Mouse (Mus musculus) neural tube, embryonic 14.5 days (tissue): ENCODE measurements around the gene Kxd1. TPM values are rescaled to one million over a fixed set of nuclear protein-coding genes. Genes with fewer than 3 reads are reported as not detected.

Source experiments
- ATAC-seq: fragments of 200-750 bp; cut with Nextera tagmentation; 2 replicates; pipeline ENCODE4 v1.8.0; 2017; ENCODE audit warnings: low read depth, mild to moderate bottlenecking, moderate TSS enrichment, moderate library complexity
- H3K27ac ChIP-seq: fragments of 300-500 bp; sonication (generic); 2 replicates; pipeline ENCODE4 v1.5.1; 2014; ENCODE audit warnings: low read depth, mild to moderate bottlenecking, control low read depth, low read length, moderate library complexity, mixed read lengths
- H3K27me3 ChIP-seq: fragments of 300-500 bp; sonication (generic); 2 replicates; pipeline ENCODE4 v1.6.1; 2014; ENCODE audit warnings: low read length; ENCODE audit not compliant: control insufficient read depth, insufficient read depth
- H3K36me3 ChIP-seq: fragments of 300-500 bp; sonication (generic); 2 replicates; pipeline ENCODE4 v1.6.1; 2014; ENCODE audit warnings: low read length, mixed read lengths; ENCODE audit not compliant: control insufficient read depth, insufficient read depth
- H3K4me1 ChIP-seq: fragments of 300-500 bp; sonication (generic); 2 replicates; pipeline ENCODE4 v1.6.1; 2014; ENCODE audit warnings: low read length; ENCODE audit not compliant: control insufficient read depth, insufficient read depth
- H3K4me2 ChIP-seq: fragments of 300-500 bp; sonication (generic); 2 replicates; pipeline ENCODE4 v1.6.1; 2014; ENCODE audit warnings: mild to moderate bottlenecking, low read depth, low read length, control low read depth
- H3K4me3 ChIP-seq: fragments of 300-500 bp; sonication (generic); 2 replicates; pipeline ENCODE4 v1.5.1; 2014; ENCODE audit warnings: low read depth, low read length, control low read depth, mixed read lengths
- H3K9ac ChIP-seq: fragments of 300-500 bp; sonication (generic); replicated peaks from 2 replicates; pipeline ENCODE4 v1.6.1; 2014; ENCODE audit warnings: low read depth, mild to moderate bottlenecking, control low read depth, low read length, mixed read lengths
- H3K9me3 ChIP-seq: fragments of 300-500 bp; sonication (generic); 2 replicates; pipeline ENCODE4 v1.6.1; 2016; ENCODE audit warnings: low read length; ENCODE audit not compliant: control insufficient read depth
- WGBS: fragments of 180-500 bp; shearing (Covaris S2); extraction: QIAGEN DNeasy Blood & Tissue Kit; methylation state at CpG from one replicate; pipeline ENCODE4 v1.1.7; 2014; 5-methylcytosine and 5-hydroxymethylcytosine counted together
- polyA plus RNA-seq: library from polyadenylated mRNA; unstranded; fragments of >200 nt; fragmentation: Nextera tagmentation; extraction: Ambion mirVana; gene quantifications from 2 replicates; pipeline ENCODE4 v1.2.1, GENCODE M21; 2014

Kxd1 gene
- polyA plus RNA-seq, 1 experiment from 2014 or later: 51.9 TPM

DNA sequence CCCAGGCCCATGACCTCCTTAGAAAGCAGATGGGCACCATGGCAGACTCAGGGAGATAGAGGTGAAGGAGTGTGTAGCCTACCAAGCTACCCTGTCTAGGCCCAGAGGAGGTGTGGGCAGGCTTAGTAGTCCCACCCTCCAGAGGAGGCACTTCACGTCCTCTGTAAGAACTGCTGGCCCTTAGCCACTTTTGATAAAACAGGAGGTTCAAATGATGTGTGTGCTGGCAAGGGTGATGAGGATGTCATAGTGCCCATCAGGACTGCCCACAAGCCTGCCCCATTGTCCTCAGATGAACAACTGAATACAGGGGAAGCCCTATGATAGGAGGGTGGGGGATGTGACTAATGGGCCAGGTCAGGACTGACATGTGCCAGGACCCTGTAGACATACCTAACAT, 25.1 kb upstream of the Kxd1 start:
- Histone ChIP-seq H3K9ac (no peak overlapping the region), H3K27ac (no peak overlapping the region), H3K4me3 (no peak overlapping the region), H3K9me3 (no peaks in the 10 kb centered on the region), H3K4me2 (no peak overlapping the region), H3K27me3 (no peaks in the 10 kb centered on the region), H3K4me1 (peaks cover 9% of the 10 kb centered on the region; the same call in 1 of the 2 replicates), H3K36me3 (no peaks in the 10 kb centered on the region)
- ATAC-seq: no peak; the same call in 1 of the 2 replicates
- WGBS: 59% methylated on average over 1 of the region's 1 CpGs

DNA sequence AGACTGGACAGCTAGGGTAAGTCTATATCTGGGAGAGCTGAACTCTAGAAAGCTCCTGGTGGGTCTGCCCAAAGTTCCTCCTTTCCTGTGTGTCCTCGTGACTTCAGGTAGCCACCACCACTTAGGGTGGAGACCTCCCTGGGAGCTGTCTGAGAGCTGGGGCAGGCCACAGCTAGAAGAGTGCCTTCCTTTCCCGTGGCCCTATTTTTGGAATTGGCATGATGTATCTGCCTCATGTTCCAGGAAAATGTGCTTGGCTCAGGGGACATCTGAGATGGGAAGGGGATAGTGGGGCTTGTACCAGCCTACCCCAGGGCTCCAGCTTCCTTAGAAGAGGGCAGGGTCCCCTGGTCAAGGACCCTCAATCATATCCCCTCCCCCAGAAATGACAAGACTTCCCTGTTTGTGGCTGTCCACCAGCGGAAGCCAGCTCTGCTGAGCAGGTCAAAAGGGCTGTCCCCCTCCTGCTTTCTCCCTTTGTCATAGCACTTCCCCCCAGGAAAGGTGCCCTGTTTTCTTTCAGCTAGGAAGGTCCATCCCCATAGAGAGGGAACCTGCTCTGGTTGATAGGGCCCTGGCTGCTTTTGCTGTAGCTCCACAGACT, 23.9 kb upstream of the Kxd1 start:
- H3K27me3 ChIP-seq: no peaks in the 10 kb centered on the region
- no peak overlapping the region for H3K27ac ChIP-seq
- H3K9me3 ChIP-seq: no peaks in the 10 kb centered on the region
- no peak for ATAC-seq
- no peak overlapping the region for H3K9ac ChIP-seq
- H3K4me2 ChIP-seq: no peak overlapping the region
- no peaks in the 10 kb centered on the region for H3K36me3 ChIP-seq
- 82% methylated on average over 3 of the region's 3 CpGs for WGBS
- H3K4me1 ChIP-seq: peaks cover 9% of the 10 kb centered on the region; the same call in 1 of the 2 replicates
- no peak overlapping the region for H3K4me3 ChIP-seq

DNA sequence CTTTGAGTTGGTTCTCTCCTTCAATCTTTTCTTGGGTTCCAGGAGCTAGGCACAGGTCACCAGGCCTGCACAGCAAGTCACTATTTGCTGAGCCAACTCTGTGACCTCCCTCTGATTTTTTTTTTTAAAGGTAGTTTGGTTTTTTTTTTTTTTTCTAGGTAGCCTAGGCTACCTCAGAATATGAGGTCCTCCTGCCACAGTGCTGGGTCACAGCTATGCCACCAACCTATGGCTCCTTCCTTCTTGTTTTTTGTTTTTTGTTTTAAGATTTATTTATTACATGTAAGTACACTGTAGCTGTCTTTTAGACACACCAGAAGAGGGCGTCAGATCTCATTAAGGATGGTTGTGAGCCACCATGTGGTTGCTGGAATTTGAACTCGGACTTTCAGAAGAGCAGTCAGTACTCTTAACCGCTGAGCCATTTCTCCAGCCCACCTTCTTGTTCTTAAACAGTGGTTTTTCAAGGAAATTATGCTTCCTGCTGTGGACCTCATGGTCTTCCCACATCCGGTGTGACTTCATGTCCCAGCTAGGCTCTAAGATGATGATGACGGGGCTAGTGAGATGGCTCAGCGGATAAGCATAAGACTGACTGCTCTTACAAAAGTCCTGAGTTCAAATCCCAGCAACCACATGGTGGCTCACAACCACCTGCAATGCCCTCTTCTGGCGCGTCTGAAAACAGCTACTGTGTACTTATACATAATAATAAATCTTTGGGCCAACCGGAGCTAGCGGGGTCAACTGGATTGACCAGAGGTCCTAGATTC, 21.8 kb upstream of the Kxd1 start:
- ATAC-seq: no peak
- H3K9ac ChIP-seq: no peak overlapping the region
- no peaks in the 10 kb centered on the region for H3K9me3 ChIP-seq
- H3K27ac ChIP-seq: no peak overlapping the region
- no peak overlapping the region for H3K4me3 ChIP-seq
- no peaks in the 10 kb centered on the region for H3K27me3 ChIP-seq
- 93% methylated on average over 10 of the region's 10 CpGs for WGBS
- H3K4me2 ChIP-seq: no peak overlapping the region
- H3K4me1 ChIP-seq: peaks cover 9% of the 10 kb centered on the region; the same call in 1 of the 2 replicates
- no peaks in the 10 kb centered on the region for H3K36me3 ChIP-seq

DNA sequence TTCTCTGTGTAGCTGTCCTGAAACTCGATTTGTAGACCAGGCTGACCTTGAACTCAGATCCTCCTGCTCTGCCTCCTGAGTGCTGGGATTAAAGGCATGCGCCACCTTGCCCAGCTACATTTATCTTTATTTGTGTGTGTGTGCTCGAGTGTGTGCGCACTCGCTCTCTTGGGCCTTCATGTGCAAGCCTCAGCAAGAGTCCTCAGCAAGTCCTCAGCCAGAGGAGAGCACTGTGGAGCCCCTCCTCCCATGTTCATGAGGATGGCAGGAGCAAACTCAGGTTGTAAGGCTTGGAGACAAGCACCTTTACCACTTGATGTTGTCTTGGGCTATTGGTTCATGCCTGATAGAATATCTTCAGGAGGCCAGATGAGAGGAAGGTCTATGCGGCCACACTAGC, 20.0 kb upstream of the Kxd1 start:
- ATAC-seq: no peak
- 93% methylated on average over 6 of the region's 6 CpGs for WGBS
- no peaks in the 10 kb centered on the region for H3K36me3 ChIP-seq
- H3K9me3 ChIP-seq: no peaks in the 10 kb centered on the region
- no peak overlapping the region for H3K9ac ChIP-seq
- no peaks in the 10 kb centered on the region for H3K27me3 ChIP-seq
- H3K4me2 ChIP-seq: no peak overlapping the region
- no peak overlapping the region for H3K27ac ChIP-seq
- no peak overlapping the region for H3K4me3 ChIP-seq
- no peaks in the 10 kb centered on the region for H3K4me1 ChIP-seq

DNA sequence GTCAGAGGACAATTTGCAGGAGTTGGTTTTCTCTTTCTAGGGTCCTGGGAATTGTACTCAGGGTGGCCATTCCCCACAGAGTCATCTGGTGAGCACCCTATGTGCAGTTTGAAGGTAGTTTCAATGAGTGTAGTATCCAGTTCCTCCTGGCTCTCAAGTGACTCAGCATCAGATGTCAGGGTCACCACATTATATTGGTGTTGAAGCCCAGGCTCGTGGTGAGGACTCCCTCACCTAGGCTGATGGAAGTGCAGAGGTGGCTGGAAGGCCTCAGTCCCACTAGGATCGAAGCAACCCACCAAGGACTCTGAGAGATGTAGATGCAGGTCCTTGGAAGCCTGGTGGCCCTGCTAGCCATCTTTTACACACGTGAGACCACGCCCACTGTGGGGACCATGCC, 18.7 kb upstream of the Kxd1 start:
- Histone ChIP-seq H3K36me3 (no peaks in the 10 kb centered on the region), H3K9ac (no peak overlapping the region), H3K4me3 (no peak overlapping the region), H3K27ac (no peak overlapping the region), H3K27me3 (no peaks in the 10 kb centered on the region), H3K4me1 (peaks cover 2% of the 10 kb centered on the region; the same call in 1 of the 2 replicates), H3K4me2 (no peak overlapping the region), H3K9me3 (no peaks in the 10 kb centered on the region)
- ATAC-seq: no peak
- WGBS: 95% methylated on average over 4 of the region's 4 CpGs

DNA sequence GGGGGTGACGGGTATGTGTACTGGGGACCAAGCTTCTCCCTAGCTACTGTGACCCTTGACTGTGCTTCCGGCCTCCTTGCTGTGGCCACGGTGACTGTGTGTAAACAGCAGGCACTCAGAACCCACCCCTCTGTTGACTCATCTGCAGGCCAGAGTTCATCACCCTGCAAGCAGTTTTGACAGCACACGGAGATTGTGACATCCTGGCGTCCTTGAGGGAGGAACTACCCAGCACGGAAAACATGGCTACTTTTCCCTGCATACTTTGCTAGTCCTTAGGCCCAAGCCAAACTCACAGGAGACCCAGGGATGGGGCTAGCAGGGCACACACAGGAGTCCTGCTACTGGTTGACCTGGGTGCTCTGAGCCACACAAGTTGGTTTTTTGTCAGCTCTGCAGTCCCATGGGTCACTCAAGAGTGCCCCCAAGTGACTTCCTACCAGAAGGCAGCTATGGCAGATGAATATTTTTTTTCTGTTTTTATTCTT, 16.5 kb upstream of the Kxd1 start:
- no peak for ATAC-seq
- Histone ChIP-seq H3K9me3 (no peaks in the 10 kb centered on the region), H3K4me3 (no peak overlapping the region), H3K4me2 (no peak overlapping the region), H3K36me3 (no peaks in the 10 kb centered on the region), H3K9ac (no peak overlapping the region), H3K27ac (no peak overlapping the region), H3K27me3 (no peaks in the 10 kb centered on the region), H3K4me1 (peaks cover 16% of the 10 kb centered on the region)
- WGBS: 79% methylated on average over 6 of the region's 6 CpGs

DNA sequence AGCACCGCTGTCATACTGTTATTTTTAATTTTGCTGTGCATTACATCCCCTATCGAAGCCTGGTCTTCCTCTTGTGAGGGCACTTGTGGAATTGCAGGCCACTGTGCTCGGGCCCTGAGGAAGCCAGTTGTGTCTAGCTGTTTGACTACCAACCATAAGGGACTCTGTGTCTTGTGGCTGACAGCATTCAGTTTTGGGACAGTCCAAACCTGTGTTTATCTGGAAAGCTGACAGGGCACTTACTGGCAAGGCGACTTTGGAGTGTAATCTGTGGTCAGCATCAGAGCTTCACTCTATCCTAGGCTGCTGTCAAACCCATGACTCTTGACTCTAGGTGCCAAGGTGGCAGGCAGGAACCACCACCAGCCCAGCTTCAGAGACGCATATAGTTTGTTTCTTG, 13.3 kb upstream of the Kxd1 start:
- no peaks in the 10 kb centered on the region; the same call in 1 of the 2 replicates for H3K36me3 ChIP-seq
- H3K4me3 ChIP-seq: peak overlapping the region; percentile 69; the same call in 1 of the 2 replicates
- no peaks in the 10 kb centered on the region for H3K27me3 ChIP-seq
- no peak overlapping the region for H3K9ac ChIP-seq
- H3K27ac ChIP-seq: no peak overlapping the region
- peak overlapping the region; percentile 82 for H3K4me2 ChIP-seq
- WGBS: 86% methylated on average over 5 of the region's 5 CpGs
- peaks cover 18% of the 10 kb centered on the region for H3K4me1 ChIP-seq
- no peak for ATAC-seq
- H3K9me3 ChIP-seq: no peaks in the 10 kb centered on the region

DNA sequence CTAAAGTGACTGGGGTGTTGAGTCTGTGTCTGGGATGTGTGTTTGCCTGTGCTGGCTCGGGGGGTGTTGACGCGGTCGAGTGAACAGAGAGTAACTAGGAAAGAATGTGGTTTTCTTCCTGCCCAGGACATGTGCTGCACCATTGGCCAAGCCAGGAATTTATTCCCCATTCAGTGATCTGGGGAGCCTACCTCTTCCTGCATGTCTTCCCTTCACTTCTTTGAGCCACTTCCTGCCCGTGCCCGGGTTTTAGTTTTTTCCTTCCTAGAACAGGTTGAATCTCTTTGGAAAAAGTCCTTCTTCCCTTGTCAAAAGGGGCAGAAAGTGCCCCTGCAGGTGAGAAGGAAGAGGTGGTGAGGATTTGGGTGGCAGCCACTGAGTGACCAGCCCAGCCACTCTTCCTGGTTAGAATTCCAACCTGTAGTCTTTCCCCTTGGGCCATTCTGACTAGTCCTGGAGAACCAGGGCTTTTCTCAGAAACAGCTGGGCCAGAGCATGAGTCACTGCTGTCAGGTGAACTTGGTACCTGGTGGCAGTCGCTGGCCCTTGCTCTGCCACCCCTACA, 12.8 kb upstream of the Kxd1 start:
- H3K27me3 ChIP-seq: no peaks in the 10 kb centered on the region
- WGBS: 63% methylated on average over 7 of the region's 7 CpGs

DNA sequence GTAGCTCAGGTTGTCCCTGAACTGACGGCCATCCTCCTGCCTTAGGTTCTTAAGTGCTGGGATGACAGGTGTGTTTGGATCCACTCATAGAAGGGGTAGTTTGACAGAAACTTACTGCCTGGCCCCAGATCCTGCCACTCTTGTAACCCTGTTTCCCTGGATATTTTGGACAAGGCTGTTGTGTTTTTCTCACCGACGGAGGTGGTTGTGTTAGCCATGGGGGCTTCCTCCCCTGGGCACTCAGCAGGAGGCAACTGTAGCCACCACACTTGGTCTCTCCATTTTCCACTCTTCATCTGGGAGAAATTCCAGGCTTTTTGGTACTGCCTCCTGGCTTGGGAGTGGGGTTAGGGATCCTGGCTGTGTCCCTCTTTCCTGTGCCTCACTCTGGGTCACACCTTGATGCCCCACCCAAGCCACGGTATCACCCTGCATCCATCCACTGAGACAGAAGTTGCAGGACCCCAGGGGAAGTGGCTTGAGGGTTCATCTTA, 12.3 kb upstream of the Kxd1 start:
- Histone ChIP-seq H3K4me3 (peak overlapping the region; percentile 69), H3K9me3 (no peaks in the 10 kb centered on the region), H3K9ac (peak overlapping the region; percentile 67), H3K27me3 (no peaks in the 10 kb centered on the region), H3K4me2 (peak overlapping the region; percentile 82), H3K36me3 (peaks cover 6% of the 10 kb centered on the region; the same call in 1 of the 2 replicates), H3K27ac (peak overlapping the region; percentile 93), H3K4me1 (peaks cover 18% of the 10 kb centered on the region)
- WGBS: 17% methylated on average over 4 of the region's 4 CpGs
- no peak for ATAC-seq

More for the DNA sequence above, 12.8 kb upstream of the Kxd1 start:
- Histone ChIP-seq H3K9me3 (no peaks in the 10 kb centered on the region), H3K4me1 (peaks cover 18% of the 10 kb centered on the region), H3K27ac (no peak overlapping the region), H3K4me3 (peak overlapping the region; percentile 69), H3K4me2 (peak overlapping the region; percentile 82), H3K36me3 (peaks cover 2% of the 10 kb centered on the region; the same call in 1 of the 2 replicates), H3K9ac (peak overlapping the region; percentile 67)
- no peak for ATAC-seq
